Mouse (Mus musculus) ovary, adult 18-20 months (tissue): ENCODE data around the gene Ppm1b.

Experiments used
- DNase-seq: peaks from one replicate; pipeline ENCODE4 v3.0.0; 2022; ENCODE audit warnings: low spot score, mixed read lengths

Ppm1b gene

DNA sequence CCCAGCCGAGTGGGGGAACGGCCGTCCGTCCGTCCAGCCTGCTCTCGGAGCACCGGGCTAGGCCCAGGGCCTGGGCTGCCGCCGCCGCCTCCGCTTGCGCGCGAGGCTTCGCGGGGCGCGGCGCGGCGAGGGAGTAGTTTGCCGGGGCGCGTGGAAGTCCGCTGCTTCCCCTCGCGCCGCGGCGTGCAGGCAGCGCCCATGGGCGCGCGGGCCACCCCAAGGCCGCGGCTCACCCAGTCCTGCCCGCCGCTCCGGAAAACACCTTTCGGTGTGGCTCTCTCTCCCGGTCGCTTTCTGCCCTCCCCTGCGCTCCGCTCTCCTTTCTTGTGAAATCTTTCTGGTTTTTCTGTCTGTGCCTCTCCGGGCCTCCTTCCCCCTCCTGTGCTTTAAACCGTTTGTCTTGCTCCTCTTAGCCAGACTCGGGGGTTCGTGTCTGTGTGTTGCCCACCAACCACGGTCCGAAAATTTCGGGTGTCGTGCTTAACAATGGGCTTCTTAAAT, 1.9 kb downstream of the Ppm1b start:
- DNase-seq, result no peak

DNA sequence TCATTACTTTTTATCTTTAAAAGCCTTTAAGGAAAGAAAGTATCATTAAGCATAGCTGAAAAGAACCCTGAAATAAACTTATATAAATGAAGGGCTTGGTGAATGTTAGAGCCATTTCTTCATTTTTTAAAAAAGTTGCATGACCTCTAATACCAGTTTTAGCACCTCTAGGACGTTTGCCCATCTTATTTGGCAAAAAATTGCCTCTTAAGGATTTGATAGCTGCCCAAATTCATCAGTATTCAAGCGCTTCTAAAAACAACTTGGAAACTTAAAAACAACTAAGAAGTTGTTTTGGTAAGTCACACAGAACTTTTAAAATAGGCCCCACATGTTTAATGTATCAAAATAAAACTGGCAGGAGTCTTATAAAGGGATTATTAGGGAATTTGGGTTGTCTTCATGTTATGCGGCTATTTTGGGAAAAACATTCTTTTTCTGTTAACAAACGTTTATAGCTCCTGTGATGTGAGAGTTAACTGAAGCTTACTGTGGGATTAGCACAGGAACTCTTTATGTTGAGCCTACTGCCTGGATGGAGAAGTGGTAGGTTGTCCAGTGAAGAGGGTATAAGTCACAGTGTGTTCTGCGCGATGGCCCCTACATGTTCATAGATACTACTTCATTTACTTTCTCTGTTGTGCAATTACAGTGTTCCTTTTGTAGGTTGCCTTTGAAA, 2.6 kb downstream of the Ppm1b start:
- DNase-seq, result no peak

DNA sequence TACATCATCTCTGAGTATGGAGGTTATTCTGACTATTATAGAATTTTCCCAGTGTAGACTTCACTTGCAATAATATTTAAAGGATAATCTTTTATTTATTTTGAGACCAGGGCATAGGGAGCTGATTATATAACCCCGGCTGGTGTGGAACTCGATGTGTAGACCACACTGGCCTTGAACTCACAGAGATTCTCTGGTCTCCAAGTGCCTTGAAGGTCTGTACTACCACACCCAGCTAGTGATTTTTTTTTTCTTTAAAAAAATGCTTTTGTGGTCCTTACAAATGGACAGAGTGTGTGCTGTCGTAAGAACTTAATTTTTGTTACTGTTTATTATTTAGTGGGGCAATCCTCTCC, 3.1 kb downstream of the Ppm1b start:
- DNase-seq, result no peak

DNA sequence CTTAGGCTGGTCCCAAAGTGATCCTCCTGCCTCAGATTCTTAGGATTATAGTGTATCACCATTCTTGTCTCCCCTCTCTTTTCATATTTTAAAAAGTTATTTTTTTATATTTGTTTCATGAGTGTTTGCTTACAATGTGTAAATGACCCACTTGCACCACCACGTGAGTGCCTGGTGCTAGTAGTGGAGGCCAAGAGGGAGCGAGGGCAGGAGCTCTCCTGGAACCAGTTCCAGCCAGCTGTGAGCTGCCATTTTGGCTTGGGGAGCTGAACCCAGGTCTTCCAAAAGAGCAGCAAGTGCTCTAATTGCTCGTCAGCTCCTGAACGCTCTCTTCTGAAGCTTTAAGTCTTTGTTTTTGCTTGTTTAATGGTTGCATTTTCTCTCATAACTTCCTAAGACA, 3.6 kb downstream of the Ppm1b start:
- DNase-seq, result no peak

DNA sequence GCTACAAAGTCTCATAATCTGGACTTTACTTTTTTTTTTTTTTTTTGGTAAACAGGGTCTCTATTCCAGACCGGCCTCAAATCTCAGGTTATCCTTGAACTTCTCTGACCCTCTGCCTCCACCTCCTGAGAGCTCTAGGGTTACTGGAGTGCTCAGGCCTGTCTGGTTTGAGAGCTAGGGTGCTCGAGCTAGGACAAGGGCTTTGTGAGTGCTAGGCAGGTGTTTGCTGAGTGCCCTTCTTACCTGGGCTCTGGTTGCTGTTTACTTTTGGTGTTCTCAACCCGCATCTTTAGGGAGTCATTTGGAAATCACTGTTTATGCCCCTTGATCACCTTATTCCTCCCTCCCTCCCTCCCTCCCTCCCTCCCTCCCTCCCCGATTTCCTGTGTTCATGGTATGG, 5.5 kb downstream of the Ppm1b start:
- no peak for DNase-seq

DNA sequence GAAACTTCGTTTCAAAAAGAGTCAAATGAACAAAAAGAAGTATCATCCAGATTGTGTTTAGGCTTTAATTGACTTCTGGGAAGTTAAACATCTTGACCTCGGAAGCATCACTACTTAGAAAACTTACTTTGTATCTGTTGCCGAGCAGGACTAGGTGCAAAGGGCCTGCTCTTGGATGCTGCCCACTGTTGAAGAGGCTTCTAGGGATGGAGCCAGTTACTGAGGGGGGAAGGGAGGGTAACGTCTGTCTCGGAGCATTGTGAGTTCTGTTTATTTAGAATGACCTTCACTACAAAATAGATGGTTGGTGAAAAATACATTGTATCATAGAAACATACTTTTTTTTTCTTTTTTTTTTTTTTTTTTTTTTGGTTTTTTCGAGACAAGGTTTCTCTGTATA, 7.1 kb downstream of the Ppm1b start:
- no peak for DNase-seq

DNA sequence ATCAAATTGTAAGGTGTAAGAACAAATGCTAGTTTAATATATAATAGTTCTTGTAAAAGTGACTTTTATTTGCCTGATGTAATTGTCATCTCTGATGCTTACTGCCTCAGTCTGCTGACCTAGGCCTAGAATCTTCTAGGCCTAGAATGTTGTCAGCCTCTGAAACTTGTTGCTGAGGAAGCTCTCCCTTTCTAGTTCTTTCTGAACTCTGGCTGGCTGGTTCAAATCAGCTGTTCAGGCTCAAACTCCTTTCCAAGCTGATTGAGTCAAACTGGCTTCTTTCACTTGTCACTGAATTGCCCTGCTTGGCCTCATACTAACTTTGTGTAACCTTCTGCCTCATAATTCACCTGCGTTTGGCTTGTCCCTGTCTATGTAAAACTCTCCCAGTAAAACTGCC, 9.7 kb downstream of the Ppm1b start:
- DNase-seq, result no peak

DNA sequence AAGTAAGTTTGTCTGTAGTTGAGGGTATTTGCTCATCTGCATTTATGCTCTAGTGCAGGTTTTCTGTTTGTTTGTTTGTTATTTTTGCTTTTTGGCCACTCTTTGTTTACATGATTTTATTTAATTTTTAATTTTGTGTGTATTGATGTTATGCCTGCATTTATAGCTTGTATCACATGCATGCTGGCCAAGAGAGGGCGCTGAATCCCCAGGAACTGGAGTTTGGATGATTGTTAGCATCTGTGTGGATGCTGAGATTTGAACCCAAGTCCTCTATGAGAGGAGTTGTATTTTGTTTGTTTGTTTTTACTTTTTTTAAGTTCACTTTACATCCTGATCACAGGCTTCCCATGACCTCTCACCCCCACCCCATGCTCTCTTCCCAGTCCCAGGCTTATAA, 10.5 kb downstream of the Ppm1b start:
- no peak for DNase-seq

DNA sequence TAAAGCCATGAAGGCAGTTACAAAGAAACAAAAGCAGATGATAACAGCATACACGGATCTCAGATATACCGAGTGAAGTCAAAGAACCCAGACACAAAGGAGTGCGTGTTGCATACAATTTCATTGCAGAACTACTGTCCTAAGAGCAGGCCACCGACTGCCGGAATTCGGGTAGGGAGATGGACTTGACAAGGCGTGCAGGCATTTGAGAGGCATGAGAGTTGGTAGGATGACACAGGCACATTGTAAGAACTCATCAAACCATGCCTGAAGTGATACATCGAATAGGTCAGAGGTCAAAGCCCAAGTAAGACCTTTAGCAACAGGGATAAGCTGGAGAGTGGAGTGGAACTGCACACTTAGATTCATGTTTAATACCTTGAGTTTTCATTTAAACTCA, 13.4 kb downstream of the Ppm1b start:
- no peak for DNase-seq

DNA sequence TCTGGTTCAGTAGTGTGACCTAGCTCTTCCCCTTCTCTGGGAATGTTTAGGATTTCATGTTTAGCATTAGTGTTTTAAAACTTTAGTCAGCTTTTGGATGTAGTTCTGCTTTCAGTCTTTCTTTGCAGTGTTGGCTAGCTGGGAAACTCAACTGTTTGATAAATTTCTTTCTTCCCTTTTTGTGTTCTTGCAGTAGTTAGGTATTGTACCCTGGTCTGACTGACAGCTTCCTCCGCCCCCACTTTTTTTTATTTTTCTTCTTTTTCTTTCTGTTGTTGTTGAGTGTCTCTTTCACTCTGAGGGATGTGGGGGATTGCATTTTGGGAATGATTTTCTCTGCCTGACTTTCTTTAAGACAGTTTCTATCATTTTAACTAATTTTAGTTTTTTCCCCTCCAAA, 25.2 kb downstream of the Ppm1b start:
- DNase-seq, result no peak

DNA sequence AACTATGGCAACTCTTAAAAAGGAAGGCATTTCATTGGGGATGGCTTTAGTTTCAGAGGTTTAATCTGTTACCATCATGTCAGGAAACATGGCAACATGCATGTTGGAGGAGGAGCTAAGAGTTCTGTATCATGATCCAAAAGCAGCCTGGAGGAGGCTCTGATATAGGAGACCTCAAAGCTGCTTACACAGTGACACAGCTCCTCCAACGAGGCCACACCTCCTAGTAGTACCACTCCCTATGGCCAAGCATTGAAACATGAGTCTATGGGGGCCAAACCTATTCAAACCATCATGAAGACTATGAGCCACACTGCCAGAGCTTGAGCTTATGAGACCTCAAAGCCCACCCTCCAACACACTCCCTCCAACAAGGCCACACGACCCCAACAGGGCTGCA, 26.2 kb downstream of the Ppm1b start:
- no peak for DNase-seq

DNA sequence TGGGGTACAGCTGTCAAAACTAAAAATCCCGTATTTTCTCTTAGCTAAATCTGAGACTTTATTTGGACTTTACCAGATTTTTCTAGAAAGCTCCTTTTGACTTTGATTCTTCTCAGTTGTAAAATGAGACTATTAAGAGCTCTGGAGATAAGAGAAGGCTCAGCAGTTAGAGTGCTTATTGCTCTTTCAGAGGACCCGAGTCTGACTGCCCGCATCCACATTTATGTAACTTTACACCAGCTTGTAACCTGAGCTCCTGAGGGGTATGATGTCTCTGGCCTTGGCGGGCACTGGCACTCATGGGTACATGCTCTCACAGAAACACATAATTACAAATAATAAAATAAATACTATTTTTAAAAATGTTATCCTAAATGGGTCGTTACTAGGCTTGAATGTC, 29.8 kb downstream of the Ppm1b start:
- DNase-seq, result no peak

DNA sequence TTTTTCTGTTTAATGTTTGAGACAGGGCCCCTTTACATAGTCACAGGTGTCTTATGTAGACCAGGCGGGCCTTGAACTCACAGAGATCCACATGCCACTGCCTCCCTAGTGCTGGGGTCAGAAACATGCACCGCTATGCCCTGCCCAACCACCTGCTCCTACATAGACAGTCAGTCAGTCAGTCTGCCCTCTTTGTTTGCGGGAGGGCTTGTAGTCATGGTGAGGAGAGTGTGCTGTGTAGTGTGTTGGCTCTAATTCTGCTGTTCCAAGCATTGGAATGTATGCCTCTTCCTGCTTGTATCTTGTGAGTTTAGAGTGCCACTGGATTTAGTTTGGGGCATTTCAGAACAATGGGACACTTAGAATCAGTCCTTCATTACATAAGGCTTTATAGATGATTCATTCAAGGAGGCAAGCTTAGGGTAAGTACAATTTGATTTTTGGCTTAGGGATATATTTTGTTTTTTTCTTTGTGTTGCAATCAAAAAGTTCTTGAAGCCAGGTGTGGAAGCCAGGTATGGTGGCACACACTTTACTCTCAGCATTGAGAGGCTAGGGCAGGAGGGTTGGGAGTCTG, 31.4 kb downstream of the Ppm1b start:
- DNase-seq, result no peak

DNA sequence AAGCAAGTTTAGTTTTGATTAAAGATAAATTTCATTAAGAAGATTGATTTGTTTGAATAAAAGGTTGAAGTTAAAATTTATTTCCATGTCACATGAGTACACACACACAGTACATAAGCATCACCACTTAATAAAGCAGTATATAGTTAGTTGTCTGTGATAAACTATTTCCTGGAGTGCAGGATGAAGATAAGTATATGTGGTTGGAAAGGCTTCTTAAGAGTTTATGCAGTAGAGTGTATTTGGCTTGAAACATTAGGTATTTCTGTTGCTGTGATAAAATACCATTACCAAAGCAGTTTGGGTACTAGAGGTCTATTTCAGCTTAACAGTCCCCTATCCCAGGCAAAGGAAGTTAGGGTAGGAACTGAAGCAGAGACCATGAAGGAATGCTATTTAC, 32.0 kb downstream of the Ppm1b start:
- DNase-seq, result no peak

DNA sequence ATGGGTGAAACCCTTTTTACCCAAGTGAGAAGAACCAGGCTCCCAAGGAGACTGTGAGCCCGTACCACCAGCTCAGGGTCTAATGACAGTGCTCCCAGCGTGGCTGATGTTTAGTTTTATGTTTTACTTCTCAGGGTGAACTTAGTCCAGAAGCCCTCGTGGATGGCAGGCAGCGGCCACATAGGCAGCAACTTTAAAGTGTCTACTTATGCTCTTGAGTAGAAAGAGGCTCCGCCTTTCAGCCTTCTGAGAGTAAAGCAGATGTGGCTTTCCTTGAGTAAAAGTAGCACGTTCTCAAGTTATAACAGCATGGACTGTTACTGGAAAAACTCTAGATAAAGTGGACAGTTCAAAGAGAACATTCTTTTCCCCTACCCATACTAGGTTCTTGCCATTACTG, 39.3 kb downstream of the Ppm1b start:
- DNase-seq, result no peak

DNA sequence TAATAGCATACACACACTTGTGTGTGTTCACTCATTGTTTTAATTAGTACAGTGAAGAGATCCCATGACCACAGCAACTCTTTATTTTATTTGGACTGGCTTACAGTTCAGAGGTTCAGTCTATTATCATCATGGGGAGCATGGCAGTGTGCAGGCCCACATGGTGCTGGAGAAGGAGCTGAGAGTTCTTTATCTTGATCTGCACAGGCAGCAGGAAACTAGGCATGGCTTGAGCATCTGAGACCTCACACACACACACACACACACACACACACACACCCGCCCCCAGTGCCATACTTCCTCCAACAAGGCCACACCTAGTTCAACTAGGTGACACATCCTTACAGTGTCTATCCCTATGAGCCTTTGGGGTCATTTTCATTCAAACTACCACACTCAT, 41.1 kb downstream of the Ppm1b start:
- DNase-seq, result no peak

DNA sequence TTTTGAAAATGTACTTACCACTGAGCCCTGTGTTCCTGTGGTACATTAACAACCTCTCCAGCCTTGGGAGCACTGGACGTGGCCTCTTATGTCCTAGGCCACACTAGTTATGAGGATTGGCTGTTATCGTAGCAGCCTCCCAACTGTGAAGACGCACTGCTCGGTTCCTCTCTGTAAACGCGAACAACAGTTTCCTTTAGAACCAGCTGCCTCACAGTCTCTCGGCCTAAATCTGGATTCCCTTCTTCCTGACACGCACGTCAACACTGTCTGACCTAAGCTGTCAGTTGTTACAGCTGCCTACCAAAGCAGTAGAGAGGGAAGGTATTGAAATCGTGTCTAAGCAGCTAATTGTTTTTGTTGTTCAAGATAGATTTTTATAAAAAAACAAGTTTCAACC, 43.1 kb downstream of the Ppm1b start:
- no peak for DNase-seq

DNA sequence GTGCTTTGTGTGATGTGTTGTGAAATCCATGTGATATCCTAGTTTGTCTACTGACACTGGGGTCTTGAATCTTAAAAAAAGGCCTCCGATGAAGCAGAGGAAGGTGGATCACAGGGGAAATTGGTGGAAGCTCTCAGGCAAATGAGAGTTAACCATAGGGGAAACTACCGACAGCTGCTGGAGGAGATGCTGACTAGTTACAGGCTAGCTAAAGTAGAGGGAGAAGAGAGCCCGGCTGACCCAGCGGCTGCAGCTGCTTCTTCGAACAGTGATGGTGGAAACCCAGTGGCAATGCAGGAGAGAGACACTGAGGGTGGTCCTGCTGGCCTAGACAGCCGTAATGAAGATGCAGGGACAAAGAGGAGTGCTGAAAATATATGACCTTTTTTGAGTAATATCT, 56.9 kb downstream of the Ppm1b start:
- no peak for DNase-seq

DNA sequence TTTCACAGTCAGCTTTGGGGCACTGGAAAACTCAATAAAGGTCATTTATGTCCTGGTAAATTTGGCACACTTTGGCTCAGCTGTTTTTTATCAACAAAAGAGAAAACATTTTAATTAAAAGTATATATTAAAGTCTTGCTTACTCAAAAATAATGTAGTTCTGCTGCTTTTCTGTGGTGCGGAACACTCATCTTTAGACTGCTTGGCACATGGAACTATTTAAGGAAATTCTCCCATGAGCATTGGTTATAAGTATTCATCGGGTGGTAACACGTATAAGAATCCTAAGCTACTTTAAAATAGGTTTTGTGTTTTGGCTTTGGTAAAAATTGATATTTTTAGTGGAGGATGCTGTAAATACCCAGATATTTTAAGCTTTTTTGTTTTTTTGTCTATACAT, 58.1 kb downstream of the Ppm1b start:
- no peak for DNase-seq

DNA sequence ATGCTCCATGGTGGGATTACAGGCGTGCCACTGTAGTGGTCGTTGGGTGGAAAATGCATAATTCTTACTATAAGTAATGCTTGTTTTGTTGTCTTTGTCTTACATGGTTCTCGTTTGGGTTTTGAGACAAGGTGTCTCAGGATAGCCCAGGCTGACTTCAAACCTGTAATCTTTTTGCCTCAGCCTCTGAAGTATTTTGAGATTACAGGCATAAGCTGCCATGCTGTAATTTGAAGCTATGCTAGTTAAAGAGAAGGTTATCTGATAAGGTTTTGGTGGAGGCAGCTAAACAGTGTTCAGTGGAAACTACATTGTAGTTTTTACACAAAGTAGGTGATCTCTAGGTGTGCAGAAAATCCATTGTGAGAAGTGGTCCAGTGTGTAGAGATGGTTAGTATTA, 61.8 kb downstream of the Ppm1b start:
- no peak for DNase-seq

DNA sequence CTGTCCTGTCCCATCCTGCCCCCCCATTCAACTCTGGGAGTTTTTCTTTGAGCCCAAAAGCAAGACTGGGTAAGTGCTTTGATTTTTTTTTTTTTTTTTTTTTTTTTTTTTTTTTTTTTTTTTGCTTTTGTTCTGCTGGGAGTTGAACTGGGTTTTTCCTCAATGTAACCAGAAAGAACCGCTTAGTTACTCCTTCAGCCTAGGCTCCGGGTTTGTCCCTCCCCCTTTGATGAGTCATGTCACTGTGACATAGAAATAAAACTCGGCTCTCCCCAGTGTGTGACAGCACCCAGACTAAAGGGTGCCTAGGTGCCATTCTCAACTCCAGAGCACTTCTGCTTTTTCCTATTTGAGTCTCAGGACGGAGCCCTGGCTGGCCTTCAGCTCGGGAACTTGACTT, 62.3 kb downstream of the Ppm1b start:
- DNase-seq, result no peak

DNA sequence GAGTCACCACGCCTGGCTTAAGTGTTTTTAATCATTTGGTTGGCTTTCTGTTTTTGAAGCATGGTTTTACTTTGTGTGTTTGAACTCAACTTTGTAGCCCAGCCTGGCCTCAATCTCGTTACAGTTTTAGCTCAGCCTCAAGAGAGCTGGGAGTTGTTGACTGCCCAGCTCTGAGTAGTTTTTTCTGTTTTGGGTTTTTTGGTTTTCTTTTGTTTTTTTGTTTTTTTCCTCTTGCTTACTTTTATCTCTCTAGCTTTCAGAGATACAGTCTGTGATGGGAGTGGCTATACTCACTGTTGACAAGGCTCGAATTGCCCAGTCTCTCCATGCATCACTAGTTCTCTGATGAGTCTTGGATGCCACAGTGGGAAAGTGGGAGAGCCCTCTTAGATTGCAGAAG, 63.8 kb downstream of the Ppm1b start:
- no peak for DNase-seq

DNA sequence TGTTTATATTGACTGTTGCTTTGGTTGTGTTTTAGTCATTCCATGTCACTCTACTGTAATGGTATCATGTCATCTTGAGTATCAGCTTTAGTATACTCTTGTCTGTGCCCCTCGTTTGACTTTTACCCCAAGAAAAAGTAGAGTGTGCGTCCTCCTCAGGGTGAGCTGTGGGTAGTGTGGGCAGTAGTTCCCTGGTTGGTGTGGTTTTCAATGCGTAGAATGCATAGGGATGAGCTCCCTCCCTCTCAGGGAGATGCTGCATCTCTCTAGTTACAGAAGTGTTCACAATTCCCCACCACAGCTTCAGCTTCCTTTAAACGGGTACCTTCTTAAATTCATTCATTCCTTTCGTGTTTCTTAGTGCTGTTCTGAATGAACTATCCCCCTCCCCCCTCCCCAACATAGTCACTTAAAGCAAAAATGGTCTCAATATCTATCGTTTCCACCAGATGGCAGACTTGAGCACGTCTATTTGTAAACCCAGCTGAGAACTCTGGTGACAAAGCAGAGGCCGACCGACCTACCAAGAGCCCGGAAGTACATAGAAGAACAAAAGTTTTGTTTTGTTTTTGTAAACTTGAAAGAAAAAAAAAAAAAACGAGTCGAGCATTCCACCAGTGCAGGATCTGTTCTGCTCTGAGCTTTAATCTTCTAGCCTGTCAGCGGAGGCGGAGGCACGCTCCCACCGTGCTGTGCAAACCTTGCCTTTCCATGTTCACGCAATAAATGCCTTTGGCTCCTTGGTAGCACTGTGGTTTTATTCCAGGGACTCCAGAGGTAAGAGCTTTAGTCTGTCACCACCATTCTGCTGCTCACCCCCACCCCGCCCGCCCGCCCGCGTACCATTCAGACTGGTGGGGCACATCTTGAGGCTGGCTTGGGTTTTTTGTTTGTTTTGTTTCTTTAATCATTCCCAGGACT, 67.0 kb downstream of the Ppm1b start:
- DNase-seq, result no peak
